Mouse (Mus musculus): Measurements from ENCODE around the gene Kcnb1. TPM values are rescaled to one million over a fixed set of nuclear protein-coding genes. Genes with fewer than 3 reads are reported as not detected.

The Kcnb1 gene
- polyA plus RNA-seq, 1 experiment from 2014 or later, result 0.49 TPM

GRCm38 (mm10) chr2:167058814-167059387 is 131.1 kb downstream of the Kcnb1 start:
- Histone ChIP-seq H3K9me3 (replicated peaks) (no peaks in the 10 kb centered on the region), H3K27ac (replicated peaks) (no peak overlapping the region), H3K4me1 (peaks cover 28% of the 10 kb centered on the region), H3K27me3 (ENCODE audit: low read depth, poor library complexity, severe bottlenecking) (no peaks in the 10 kb centered on the region), H3K4me3 (no peak overlapping the region), H3K36me3 (peaks cover 62% of the 10 kb centered on the region)
- WGBS, result 70% methylated on average over 3 of the region's 3 CpGs
- DNase-seq (ENCODE audit: low spot score), result no peak

DNA sequence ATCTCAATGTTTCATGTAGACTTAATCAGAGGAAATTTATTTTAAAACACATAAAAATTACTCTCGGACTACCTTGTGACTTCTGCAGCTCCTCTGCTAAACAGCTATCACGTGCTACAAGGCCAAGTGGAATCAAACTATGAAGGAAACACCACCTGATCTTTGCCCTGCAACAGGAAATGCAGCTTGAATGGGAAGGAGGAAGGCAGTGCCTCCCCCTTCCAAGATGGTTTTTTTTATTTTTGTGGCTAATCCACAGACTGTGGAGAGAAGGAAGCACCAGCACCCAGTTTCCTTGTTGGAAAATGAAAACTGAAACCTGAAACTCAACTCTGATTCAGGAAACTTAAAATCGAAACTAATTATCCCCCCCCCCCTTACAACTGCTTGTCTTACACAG is 131.8 kb downstream of the Kcnb1 start:
- DNase-seq (ENCODE audit: low spot score), result no peak
- Histone ChIP-seq H3K4me3 (no peak overlapping the region), H3K4me1 (peaks cover 32% of the 10 kb centered on the region), H3K27ac (replicated peaks) (no peak overlapping the region), H3K9me3 (replicated peaks) (no peaks in the 10 kb centered on the region), H3K27me3 (ENCODE audit: low read depth, poor library complexity, severe bottlenecking) (no peaks in the 10 kb centered on the region), H3K36me3 (peaks cover 64% of the 10 kb centered on the region)
- WGBS, result 81% methylated on average over 3 of the region's 3 CpGs

- Histone ChIP-seq H3K36me3 (peaks cover 74% of the 10 kb centered on the region), H3K27me3 (ENCODE audit: low read depth, poor library complexity, severe bottlenecking) (no peaks in the 10 kb centered on the region), H3K4me1 (peaks cover 32% of the 10 kb centered on the region), H3K9me3 (replicated peaks) (no peaks in the 10 kb centered on the region), H3K4me3 (no peak overlapping the region), H3K27ac (replicated peaks) (no peak overlapping the region)
- 90% methylated on average over 5 of the region's 5 CpGs for WGBS
- no peak for DNase-seq (ENCODE audit: low spot score)
These were observed 133.0 kb downstream of the Kcnb1 start for GRCm38 (mm10) chr2:167056942-167057323.

DNA sequence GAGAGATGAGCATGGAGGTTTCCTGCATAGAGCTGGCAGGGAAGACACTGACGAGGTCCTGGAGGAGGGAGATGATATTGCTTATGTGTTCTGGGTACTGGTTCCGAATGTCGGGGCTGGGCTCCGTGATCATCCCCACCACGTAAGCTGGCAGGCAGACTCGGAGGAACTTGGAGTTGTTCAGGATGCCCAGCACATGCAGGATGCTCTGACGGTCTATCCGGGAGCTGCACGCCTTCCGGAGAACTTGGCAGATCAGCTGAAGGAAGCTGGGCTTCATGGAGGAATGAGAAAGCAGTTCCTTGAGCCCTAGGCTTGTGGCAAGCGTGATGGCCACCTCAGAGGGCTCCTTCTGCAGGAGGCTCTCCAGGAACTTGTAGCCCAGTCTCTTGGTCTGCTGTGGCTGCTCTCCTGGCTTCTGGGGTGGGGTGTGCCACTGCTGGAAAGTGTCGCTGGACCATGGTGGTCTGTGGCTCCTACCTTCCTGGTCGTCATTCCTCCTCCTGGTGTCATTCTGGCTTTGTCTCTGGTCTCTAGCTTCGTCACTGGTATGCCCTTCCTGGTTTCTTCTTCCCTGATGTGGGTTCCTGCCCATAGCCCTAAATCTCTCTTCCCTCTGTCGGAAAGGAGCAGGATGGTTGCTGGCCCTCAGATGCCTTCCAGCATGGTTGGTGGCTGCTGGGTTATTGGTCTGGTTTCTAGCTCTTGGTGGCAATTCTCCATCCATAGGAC is 133.6 kb downstream of the Kcnb1 start:
- no peak for DNase-seq (ENCODE audit: low spot score)
- Histone ChIP-seq H3K4me3 (no peak overlapping the region), H3K9me3 (replicated peaks) (no peaks in the 10 kb centered on the region), H3K27ac (replicated peaks) (no peak overlapping the region), H3K36me3 (peaks cover 79% of the 10 kb centered on the region), H3K4me1 (peaks cover 27% of the 10 kb centered on the region), H3K27me3 (ENCODE audit: low read depth, poor library complexity, severe bottlenecking) (no peaks in the 10 kb centered on the region)
- WGBS, result 94% methylated on average over 15 of the region's 15 CpGs

DNA sequence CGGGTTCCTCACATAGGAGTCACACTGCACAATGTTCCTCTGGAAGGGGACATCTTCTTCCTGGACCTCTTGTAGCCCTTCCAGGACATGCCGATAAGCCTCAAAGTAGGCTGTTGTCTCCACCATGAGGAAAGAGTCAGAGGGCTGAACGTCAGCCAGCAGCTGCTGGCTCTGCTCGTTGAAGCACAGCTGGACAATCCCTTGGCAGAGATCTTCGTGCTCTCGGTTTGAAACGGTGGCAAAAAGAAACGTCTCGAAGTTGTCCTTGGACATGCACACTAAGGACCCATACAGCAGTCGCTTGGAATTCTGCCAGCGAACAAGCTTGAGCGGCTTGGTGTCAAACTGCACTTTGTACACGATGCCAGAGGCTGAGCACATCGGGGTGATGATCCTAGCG is 134.6 kb downstream of the Kcnb1 start:
- Histone ChIP-seq H3K36me3 (peaks cover 88% of the 10 kb centered on the region), H3K4me1 (peaks cover 17% of the 10 kb centered on the region), H3K27ac (replicated peaks) (no peak overlapping the region), H3K4me3 (no peak overlapping the region), H3K9me3 (replicated peaks) (no peaks in the 10 kb centered on the region), H3K27me3 (ENCODE audit: low read depth, poor library complexity, severe bottlenecking) (no peaks in the 10 kb centered on the region)
- no peak for DNase-seq (ENCODE audit: low spot score)
- 94% methylated on average over 15 of the region's 15 CpGs for WGBS

- H3K27me3 ChIP-seq (ENCODE audit: low read depth, poor library complexity, severe bottlenecking), result no peaks in the 10 kb centered on the region
- 0 out of 2 replicates have a peak, but pooled peaks cover 7% of the 10 kb centered on the region for H3K4me1 ChIP-seq
- H3K27ac ChIP-seq (replicated peaks), result no peak overlapping the region
- H3K36me3 ChIP-seq, result peaks cover 92% of the 10 kb centered on the region
- no peak overlapping the region for H3K4me3 ChIP-seq
- no peak for DNase-seq (ENCODE audit: low spot score)
- 83% methylated on average over 9 of the region's 9 CpGs for WGBS
- H3K9me3 ChIP-seq (replicated peaks), result no peaks in the 10 kb centered on the region
These were observed 136.7 kb downstream of the Kcnb1 start for GRCm38 (mm10) chr2:167053127-167053844.

DNA sequence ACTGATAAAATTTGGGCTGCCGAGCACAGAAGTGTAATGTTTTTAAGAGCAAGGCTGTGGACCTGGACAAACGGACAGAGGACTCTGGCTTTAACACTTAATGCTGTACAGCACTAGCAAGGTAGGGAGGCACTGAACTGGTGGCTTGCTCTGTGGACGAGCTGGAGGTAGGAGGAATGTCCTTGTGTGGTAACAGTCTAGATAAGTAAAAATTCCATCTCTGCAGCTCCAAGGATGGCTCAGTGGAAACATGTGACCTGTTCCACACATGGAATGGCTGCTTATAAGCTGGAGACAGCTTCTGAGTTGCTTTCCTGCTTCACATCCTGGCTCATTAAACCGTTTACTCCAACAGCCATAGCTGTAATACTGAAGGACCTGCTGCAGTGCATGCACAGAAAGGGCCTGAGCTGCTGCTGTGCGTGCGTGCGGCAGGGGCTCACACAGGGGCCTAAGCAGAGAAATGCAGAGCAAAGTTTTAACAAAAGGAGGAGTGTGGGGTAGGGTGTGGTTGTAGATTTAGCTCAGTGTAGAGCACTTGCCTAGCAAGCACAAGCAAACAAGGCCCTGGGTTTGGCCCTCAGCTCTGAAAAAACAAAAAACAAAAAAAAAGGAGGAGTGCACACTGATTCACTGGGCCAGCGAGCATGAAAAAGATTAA is 141.1 kb downstream of the Kcnb1 start:
- Histone ChIP-seq H3K36me3 (peaks cover 90% of the 10 kb centered on the region), H3K27ac (replicated peaks) (no peak overlapping the region), H3K9me3 (replicated peaks) (no peaks in the 10 kb centered on the region), H3K4me3 (no peak overlapping the region), H3K27me3 (ENCODE audit: low read depth, poor library complexity, severe bottlenecking) (no peaks in the 10 kb centered on the region), H3K4me1 (0 out of 2 replicates have a peak, but pooled peaks cover 7% of the 10 kb centered on the region)
- DNase-seq (ENCODE audit: low spot score), result no peak
- 92% methylated on average over 8 of the region's 8 CpGs for WGBS

GRCm38 (mm10) chr2:167048223-167048622 is 141.7 kb downstream of the Kcnb1 start:
- H3K4me1 ChIP-seq, result 0 out of 2 replicates have a peak, but pooled peaks cover 3% of the 10 kb centered on the region
- no peaks in the 10 kb centered on the region for H3K27me3 ChIP-seq (ENCODE audit: low read depth, poor library complexity, severe bottlenecking)
- no peaks in the 10 kb centered on the region for H3K9me3 ChIP-seq (replicated peaks)
- no peak for DNase-seq (ENCODE audit: low spot score)
- H3K36me3 ChIP-seq, result peaks cover 90% of the 10 kb centered on the region
- no peak overlapping the region for H3K4me3 ChIP-seq
- WGBS, result 95% methylated on average over 10 of the region's 10 CpGs
- no peak overlapping the region for H3K27ac ChIP-seq (replicated peaks)

Other genes with a start within 250 kb of the Kcnb1 start
- 88.6 and 104 TPM in 2 replicates for gene Stau1, start 193.9 kb downstream of the Kcnb1 start, polyA plus RNA-seq (2016; fragmentation: Nextera tagmentation; extraction: Ambion mirVana)
- 63.9 and 69.3 TPM in 2 replicates for gene Ddx27, start 175.0 kb downstream of the Kcnb1 start, polyA plus RNA-seq (2016; fragmentation: Nextera tagmentation; extraction: Ambion mirVana)
- gene Znfx1, start 127.1 kb downstream of the Kcnb1 start, polyA plus RNA-seq (2016; fragmentation: Nextera tagmentation; extraction: Ambion mirVana), result 5.5 and 7.0 TPM in 2 replicates
- gene Ptgis, start 50.4 kb upstream of the Kcnb1 start, polyA plus RNA-seq (2016; fragmentation: Nextera tagmentation; extraction: Ambion mirVana), result 11.7 and 12.7 TPM in 2 replicates
- 9.1 and 9.9 TPM in 2 replicates for gene B4galt5, start 159.0 kb upstream of the Kcnb1 start, polyA plus RNA-seq (2016; fragmentation: Nextera tagmentation; extraction: Ambion mirVana)
- 21.6 and 25.6 TPM in 2 replicates for gene Slc9a8, start 231.6 kb upstream of the Kcnb1 start, polyA plus RNA-seq (2016; fragmentation: Nextera tagmentation; extraction: Ambion mirVana)

All from midbrain, embryonic 10.5 days (tissue).